Mouse (Mus musculus) myocyte (in vitro differentiated cells): ENCODE results near the gene Ppt2.

Source experiments
- CEBPB ChIP-seq: IDR thresholded peaks from 2 replicates; pipeline ENCODE4 v1.6.1; 2011; ENCODE audit warnings: mild to moderate bottlenecking, moderate library complexity; ENCODE audit not compliant: poor library complexity, insufficient read depth, severe bottlenecking
- E2F4 ChIP-seq: IDR thresholded peaks from one replicate; pipeline ENCODE4 v1.6.1; 2011; ENCODE audit warnings: mild to moderate bottlenecking, control low read depth, moderate library complexity; ENCODE audit not compliant: insufficient read depth
- MAX ChIP-seq: IDR thresholded peaks from one replicate; pipeline ENCODE4 v1.6.1; 2011; ENCODE audit warnings: low read depth, mild to moderate bottlenecking, control low read depth
- MYOD1 ChIP-seq, 3 experiments: IDR thresholded peaks; one replicate each; pipeline ENCODE4 v1.6.1; 2011; ENCODE audit warnings: control low read depth in 2 of 3, low read depth in 2 of 3, mild to moderate bottlenecking in 2 of 3, moderate library complexity in 1 of 3; ENCODE audit not compliant: insufficient read length in 2 of 3, control insufficient read depth in 1 of 3
- MYOG ChIP-seq, 3 experiments: IDR thresholded peaks; one replicate each; pipeline ENCODE4 v1.6.1; 2011; ENCODE audit warnings: control low read depth in 2 of 3, low read depth in 2 of 3, mild to moderate bottlenecking in 2 of 3; ENCODE audit not compliant: insufficient read length in 2 of 3, control insufficient read depth in 1 of 3, insufficient read depth in 1 of 3
- POLR2A ChIP-seq: IDR thresholded peaks from one replicate; pipeline ENCODE4 v1.6.1; 2011; ENCODE audit warnings: low read depth, mild to moderate bottlenecking, control low read depth, moderate library complexity; ENCODE audit not compliant: insufficient read length
- REST ChIP-seq: IDR thresholded peaks from one replicate; pipeline ENCODE4 v1.6.1; 2011; ENCODE audit warnings: mild to moderate bottlenecking, control low read depth, moderate library complexity; ENCODE audit not compliant: insufficient read depth, insufficient read length
- SRF ChIP-seq: IDR thresholded peaks from one replicate; pipeline ENCODE4 v1.6.1; 2011; ENCODE audit warnings: low read depth; ENCODE audit not compliant: control insufficient read depth, insufficient read length
- TCF12 ChIP-seq: IDR thresholded peaks from one replicate; pipeline ENCODE4 v1.6.1; 2011; ENCODE audit warnings: mild to moderate bottlenecking, control low read depth; ENCODE audit not compliant: poor library complexity, insufficient read depth, severe bottlenecking
- USF1 ChIP-seq: IDR thresholded peaks from one replicate; pipeline ENCODE4 v1.6.1; 2011; ENCODE audit warnings: low read depth, mild to moderate bottlenecking, control low read depth, moderate library complexity

DNA sequence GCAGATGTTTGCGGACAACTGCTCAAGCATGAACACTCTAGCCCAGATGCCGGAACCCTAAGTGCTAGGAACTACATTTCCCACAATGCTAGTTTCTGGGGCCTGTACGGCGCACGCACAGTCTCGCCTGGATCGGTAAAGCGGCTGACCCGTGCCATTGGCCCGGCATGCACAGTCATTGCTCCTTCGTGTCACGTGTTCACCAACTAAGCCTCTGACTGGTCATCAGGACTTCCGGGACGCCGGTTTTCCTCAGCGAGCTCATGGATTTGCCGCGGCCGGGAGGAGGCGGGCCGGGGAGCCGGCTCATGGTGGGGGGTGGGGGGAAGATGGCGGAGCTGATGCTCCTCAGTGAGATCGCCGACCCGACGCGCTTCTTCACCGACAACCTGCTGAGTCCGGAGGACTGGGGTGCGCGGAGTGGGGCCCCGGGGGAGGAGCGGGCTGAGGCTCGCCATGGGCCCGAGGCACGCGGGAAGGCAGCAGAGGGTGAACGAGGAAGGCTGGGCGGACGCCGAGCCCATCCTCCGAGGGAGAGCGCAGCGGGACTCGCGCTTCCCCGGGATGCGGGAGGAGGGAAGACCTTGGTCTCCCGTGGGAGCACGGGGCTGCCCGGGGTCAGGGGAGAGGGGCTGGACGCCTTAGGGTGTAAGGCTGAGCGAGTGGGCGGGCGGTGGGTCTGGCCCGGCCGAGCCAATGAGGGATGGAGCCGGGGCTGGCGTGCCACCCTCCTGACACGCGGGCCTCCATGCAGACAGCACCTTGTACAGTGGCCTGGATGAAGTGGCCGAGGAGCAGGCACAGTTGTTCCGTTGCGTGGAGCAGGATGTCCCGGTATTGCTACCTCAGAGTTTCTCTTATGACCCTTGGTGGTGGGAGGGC, 18.8 kb upstream of the Ppt2 start, which contains the start of gene Atf6b:
- TF ChIP-seq MYOD1 (IDR thresholded peaks at IDR 0.05; ENCODE audit: control insufficient read depth in 1 of 3, insufficient read length in 2 of 3, low read depth in 2 of 3) (no peak), MYOG (IDR thresholded peaks at IDR 0.05; ENCODE audit: control insufficient read depth in 1 of 3, insufficient read depth in 1 of 3, insufficient read length in 2 of 3, low read depth in 2 of 3) (peak in 1 of 3 experiments; percentile 36), MAX (no peak), REST (no peak), CEBPB (no peak), USF1 (peak; percentile 97), TCF12 (no peak), SRF (peak; percentile 53), E2F4 (no peak), POLR2A (peak; percentile 50)
